Comparison of ENCODE assay signal across 21 mouse cellular contexts in genomic region chr1:96773712-96774111, GRCm38 (mm10).
A peak's percentile ranks its signal among the peaks of the same experiment; 100 is the strongest.
DNase-seq lines count a peak whose midpoint lies in the region; ATAC-seq and TF ChIP-seq lines count a peak whose summit lies in the region.
"Had no signal": no experiment of that assay in that cellular context is flagged by ENCODE, and none has a peak within 500 bp of the region (broad histone marks: within the 10 kb centered on the region; RNA-seq: fewer than 3 reads in every experiment).

No protein-coding gene starts in this region.

- H3K9me3 ChIP-seq in forebrain, embryonic 11.5 days (ENCODE audit: control insufficient read depth, low read length): no peaks in the 10 kb centered on the region
- no peaks in the 10 kb centered on the region for H3K9me3 ChIP-seq in forebrain, embryonic 10.5 days
- no peaks in the 10 kb centered on the region for H3K9me3 ChIP-seq in midbrain, embryonic 15.5 days
- no peaks in the 10 kb centered on the region for H3K9me3 ChIP-seq in midbrain, embryonic 10.5 days (replicated peaks)
- H3K9me3 ChIP-seq in forebrain, embryonic 15.5 days: no peaks in the 10 kb centered on the region
- no peaks in the 10 kb centered on the region for H3K9me3 ChIP-seq in liver, postnatal 0 days (ENCODE audit: low read length)
- H3K9me3 ChIP-seq: embryonic facial prominence, embryonic 15.5 days; G1E; heart, embryonic 13.5 days; hindbrain, embryonic 15.5 days had no signal

- no peak overlapping the region for H3K27ac ChIP-seq in forebrain, embryonic 11.5 days (ENCODE audit: low read depth, low read length)
- no peak overlapping the region for H3K27ac ChIP-seq in forebrain, embryonic 10.5 days
- H3K27ac ChIP-seq in midbrain, embryonic 15.5 days: no peak overlapping the region
- H3K27ac ChIP-seq in midbrain, embryonic 10.5 days (replicated peaks): no peak overlapping the region
- H3K27ac ChIP-seq in forebrain, embryonic 15.5 days (replicated peaks): peak overlapping the region; percentile 44; the same call in 1 of the 2 replicates
- no peak overlapping the region for H3K27ac ChIP-seq in liver, postnatal 0 days (ENCODE audit: low read depth)
- H3K27ac ChIP-seq: embryonic facial prominence, embryonic 15.5 days; gastrocnemius, adult 2 months; heart, embryonic 13.5 days; hindbrain, embryonic 15.5 days had no signal

- 74% methylated on average over 5 of the region's 5 CpGs for WGBS in forebrain, embryonic 11.5 days
- WGBS in forebrain, embryonic 10.5 days: 90% methylated on average over 5 of the region's 5 CpGs
- 29% methylated on average over 5 of the region's 5 CpGs for WGBS in midbrain, embryonic 15.5 days
- 87% methylated on average over 5 of the region's 5 CpGs for WGBS in midbrain, embryonic 10.5 days
- WGBS in forebrain, embryonic 15.5 days: 48% methylated on average over 5 of the region's 5 CpGs
- WGBS in liver, postnatal 0 days (ENCODE audit: insufficient replicate concordance): 80% methylated on average over 5 of the region's 5 CpGs

- H3K36me3 ChIP-seq in forebrain, embryonic 11.5 days (ENCODE audit: control insufficient read depth, insufficient read depth, low read length): no peaks in the 10 kb centered on the region
- no peaks in the 10 kb centered on the region for H3K36me3 ChIP-seq in forebrain, embryonic 10.5 days (replicated peaks)
- no peaks in the 10 kb centered on the region for H3K36me3 ChIP-seq in midbrain, embryonic 15.5 days (replicated peaks)
- no peaks in the 10 kb centered on the region for H3K36me3 ChIP-seq in midbrain, embryonic 10.5 days
- H3K36me3 ChIP-seq in forebrain, embryonic 15.5 days: no peaks in the 10 kb centered on the region
- H3K36me3 ChIP-seq in liver, postnatal 0 days (replicated peaks; ENCODE audit: insufficient read depth, low read length): no peaks in the 10 kb centered on the region
- H3K36me3 ChIP-seq: embryonic facial prominence, embryonic 15.5 days; G1E; heart, embryonic 13.5 days; hindbrain, embryonic 15.5 days had no signal

- TF ChIP-seq CTCF in liver, postnatal 0 days (IDR thresholded peaks at IDR 0.05; ENCODE audit: low read depth): no peak

- DNase-seq in forebrain, embryonic 11.5 days (ENCODE audit: low spot score): no peak
- DNase-seq in forebrain, embryonic 10.5 days (ENCODE audit: extremely low spot score, low spot score): no peak
- no peak for DNase-seq in midbrain, embryonic 10.5 days (ENCODE audit: low spot score)
- DNase-seq in lung, postnatal 4 days: no peak
- no peak for DNase-seq in liver, postnatal 0 days
- DNase-seq: adrenal gland, postnatal 14 days; B cell, adult 2 months; cerebellum, adult 2 months; cerebellum, postnatal 10 days; gastrocnemius, adult 2 months; gastrocnemius, postnatal 25 days; heart, adult 11 months; heart, postnatal 36 days had no signal

- no peak for TF ChIP-seq EP300 in liver, postnatal 0 days (IDR thresholded peaks at IDR 0.05; ENCODE audit: low read depth)

- H3K4me1 ChIP-seq in forebrain, embryonic 11.5 days (replicated peaks; ENCODE audit: control insufficient read depth, insufficient read depth, low read length): no peaks in the 10 kb centered on the region
- H3K4me1 ChIP-seq in forebrain, embryonic 10.5 days: no peaks in the 10 kb centered on the region
- no peaks in the 10 kb centered on the region for H3K4me1 ChIP-seq in midbrain, embryonic 15.5 days
- H3K4me1 ChIP-seq in midbrain, embryonic 10.5 days: no peaks in the 10 kb centered on the region
- no peaks in the 10 kb centered on the region for H3K4me1 ChIP-seq in forebrain, embryonic 15.5 days
- H3K4me1 ChIP-seq in liver, postnatal 0 days (ENCODE audit: insufficient read depth): no peaks in the 10 kb centered on the region
- H3K4me1 ChIP-seq: embryonic facial prominence, embryonic 15.5 days; heart, embryonic 13.5 days; hindbrain, embryonic 15.5 days had no signal

- H3K4me2 ChIP-seq in forebrain, embryonic 11.5 days (ENCODE audit: low read depth, low read length, severe bottlenecking): no peak overlapping the region
- no peak overlapping the region for H3K4me2 ChIP-seq in midbrain, embryonic 15.5 days
- no peak overlapping the region for H3K4me2 ChIP-seq in forebrain, embryonic 15.5 days (replicated peaks)
- no peak overlapping the region for H3K4me2 ChIP-seq in liver, postnatal 0 days (ENCODE audit: low read depth, low read length)
- H3K4me2 ChIP-seq: embryonic facial prominence, embryonic 15.5 days; heart, embryonic 13.5 days; hindbrain, embryonic 15.5 days had no signal

- H3K4me3 ChIP-seq in forebrain, embryonic 11.5 days (ENCODE audit: low read depth, low read length): no peak overlapping the region
- H3K4me3 ChIP-seq in forebrain, embryonic 10.5 days: no peak overlapping the region
- H3K4me3 ChIP-seq in midbrain, embryonic 15.5 days: no peak overlapping the region
- H3K4me3 ChIP-seq in midbrain, embryonic 10.5 days: no peak overlapping the region
- no peak overlapping the region for H3K4me3 ChIP-seq in forebrain, embryonic 15.5 days
- H3K4me3 ChIP-seq in liver, postnatal 0 days (ENCODE audit: low read depth, low read length): no peak overlapping the region
- H3K4me3 ChIP-seq: embryonic facial prominence, embryonic 15.5 days; erythroblast, embryonic 14.5 days; gastrocnemius, adult 2 months; heart, embryonic 13.5 days; hindbrain, embryonic 15.5 days had no signal

- 0 out of 2 replicates have a peak, but pooled peaks have one; percentile 42 for ATAC-seq in forebrain, embryonic 11.5 days (replicated peaks; ENCODE audit: low FRiP score)
- 0 out of 2 replicates have a peak, but pooled peaks have one; percentile 42 for ATAC-seq in midbrain, embryonic 15.5 days (replicated peaks)
- ATAC-seq in forebrain, embryonic 15.5 days (replicated peaks): peak; percentile 78
- no peak for ATAC-seq in liver, postnatal 0 days
- ATAC-seq: CD4-positive, CD25-positive, alpha-beta regulatory T cell, adult 4 months had no signal

- H3K27me3 ChIP-seq in forebrain, embryonic 11.5 days (ENCODE audit: control insufficient read depth, insufficient read depth, low read length): no peaks in the 10 kb centered on the region
- H3K27me3 ChIP-seq in forebrain, embryonic 10.5 days (ENCODE audit: poor library complexity, severe bottlenecking): no peaks in the 10 kb centered on the region
- no peaks in the 10 kb centered on the region for H3K27me3 ChIP-seq in midbrain, embryonic 15.5 days (replicated peaks)
- no peaks in the 10 kb centered on the region for H3K27me3 ChIP-seq in midbrain, embryonic 10.5 days (ENCODE audit: low read depth, poor library complexity, severe bottlenecking)
- H3K27me3 ChIP-seq in forebrain, embryonic 15.5 days: no peaks in the 10 kb centered on the region
- no peaks in the 10 kb centered on the region for H3K27me3 ChIP-seq in liver, postnatal 0 days (ENCODE audit: insufficient read depth, low read length)
- H3K27me3 ChIP-seq: embryonic facial prominence, embryonic 15.5 days; heart, embryonic 13.5 days; hindbrain, embryonic 15.5 days had no signal

- no peak overlapping the region for H3K9ac ChIP-seq in forebrain, embryonic 11.5 days (ENCODE audit: low read length)
- no peak overlapping the region for H3K9ac ChIP-seq in midbrain, embryonic 15.5 days
- no peak overlapping the region for H3K9ac ChIP-seq in forebrain, embryonic 15.5 days (replicated peaks)
- H3K9ac ChIP-seq in liver, postnatal 0 days (replicated peaks): no peak overlapping the region
- H3K9ac ChIP-seq: embryonic facial prominence, embryonic 15.5 days; heart, embryonic 13.5 days; hindbrain, embryonic 15.5 days had no signal
